Mouse (Mus musculus): Measurements from ENCODE around the gene Nudt3. TPM values are rescaled to one million over a fixed set of nuclear protein-coding genes. Genes with fewer than 3 reads are reported as not detected.

Gene Nudt3
- total RNA-seq, 1 experiment from 2014 or later = 194 TPM

DNA sequence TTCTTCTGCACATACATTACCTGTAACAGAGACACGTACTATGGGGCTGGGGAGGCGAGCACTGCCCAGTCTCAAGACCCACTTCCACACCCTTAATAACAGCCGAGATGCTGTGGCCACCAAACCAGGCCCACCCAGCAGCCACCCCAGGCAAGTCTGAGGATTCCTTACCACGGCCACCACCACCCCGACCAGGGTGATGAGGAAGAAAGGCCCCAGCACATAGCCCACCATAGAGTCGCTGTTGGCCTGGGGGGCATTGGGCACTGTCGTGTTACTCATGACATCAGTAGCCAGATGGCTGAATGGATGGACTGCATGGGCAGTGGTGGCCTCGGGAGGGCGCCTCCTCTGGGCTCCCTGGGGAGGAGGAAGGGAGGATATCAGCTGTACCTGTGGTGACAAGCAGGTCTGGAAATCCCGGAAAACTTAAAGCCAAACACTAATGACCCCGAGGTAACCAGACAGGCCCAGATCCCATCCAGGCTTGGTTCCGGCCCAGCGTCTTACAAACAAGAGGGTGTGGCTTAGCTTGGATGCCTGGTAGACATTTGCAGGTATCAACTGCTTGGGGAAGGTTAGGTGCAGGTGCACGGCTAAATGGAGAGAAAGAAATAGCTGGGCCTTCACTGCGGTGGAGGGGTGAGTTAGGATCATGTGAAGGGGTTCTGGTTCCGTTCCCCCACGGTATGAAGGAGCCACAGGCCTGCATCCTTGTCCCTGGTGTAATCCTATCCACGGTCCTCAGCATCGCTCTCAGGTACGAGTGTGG, 58.7 kb downstream of the Nudt3 start:
- DNase-seq = no peak

DNA sequence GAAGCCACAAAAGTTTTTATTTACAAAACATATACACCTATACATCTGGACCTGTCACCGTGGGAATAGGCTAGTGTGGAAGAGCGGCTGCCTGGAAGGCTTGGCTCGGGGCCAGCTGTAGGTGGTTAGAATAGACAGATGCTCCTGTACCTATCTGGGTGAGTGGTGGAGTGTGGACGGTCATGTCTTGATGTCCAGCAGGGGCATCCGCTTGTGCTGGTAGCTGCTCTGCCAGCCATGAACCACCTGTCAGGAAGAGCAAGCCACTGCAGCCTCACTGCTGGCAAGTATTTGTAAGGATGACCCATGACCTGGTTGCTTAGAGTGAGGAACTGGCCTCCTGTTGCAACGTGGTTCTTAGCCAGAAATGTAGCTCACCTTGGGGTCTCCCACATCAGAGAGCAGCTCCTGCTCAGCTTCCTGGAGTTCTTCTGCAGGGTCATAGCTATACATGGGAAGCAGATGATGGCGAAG, 59.5 kb downstream of the Nudt3 start:
- DNase-seq = no peak

DNA sequence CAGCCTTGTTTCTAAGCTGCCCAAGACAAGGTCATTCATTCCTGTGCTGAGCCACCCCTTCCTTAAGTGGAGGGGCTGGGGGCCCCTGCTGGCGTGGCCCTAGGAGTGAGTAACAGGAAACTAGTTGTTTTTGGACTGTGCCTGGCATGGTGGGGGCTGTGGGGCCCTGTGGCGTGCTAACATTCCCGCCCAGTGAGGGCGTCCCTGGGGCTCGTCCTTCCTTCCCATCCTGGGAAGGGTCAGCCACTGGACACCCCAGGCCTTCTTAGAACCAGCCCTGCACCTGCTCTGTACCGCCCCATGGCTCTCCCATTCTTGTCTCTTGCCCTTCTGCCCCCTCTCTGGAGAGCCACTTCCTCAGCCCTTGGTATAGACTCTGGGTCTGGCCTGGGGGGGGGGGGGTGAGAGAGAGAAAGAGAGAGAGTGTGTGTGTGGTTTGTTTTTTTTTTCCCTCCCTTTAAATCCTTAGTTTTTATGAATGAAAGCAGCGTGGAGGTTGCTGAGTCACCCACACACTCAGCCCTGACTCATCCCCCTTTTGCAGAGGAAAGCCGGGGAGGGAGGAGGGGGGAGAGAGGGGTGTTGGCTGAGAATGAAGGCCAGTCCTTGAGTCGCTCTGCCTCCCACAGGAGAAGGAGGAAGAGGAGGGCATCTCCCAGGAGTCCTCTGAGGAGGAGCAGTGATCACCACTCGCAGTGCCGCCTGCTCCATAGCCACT, 61.3 kb downstream of the Nudt3 start:
- peak; percentile 74 for DNase-seq

DNA sequence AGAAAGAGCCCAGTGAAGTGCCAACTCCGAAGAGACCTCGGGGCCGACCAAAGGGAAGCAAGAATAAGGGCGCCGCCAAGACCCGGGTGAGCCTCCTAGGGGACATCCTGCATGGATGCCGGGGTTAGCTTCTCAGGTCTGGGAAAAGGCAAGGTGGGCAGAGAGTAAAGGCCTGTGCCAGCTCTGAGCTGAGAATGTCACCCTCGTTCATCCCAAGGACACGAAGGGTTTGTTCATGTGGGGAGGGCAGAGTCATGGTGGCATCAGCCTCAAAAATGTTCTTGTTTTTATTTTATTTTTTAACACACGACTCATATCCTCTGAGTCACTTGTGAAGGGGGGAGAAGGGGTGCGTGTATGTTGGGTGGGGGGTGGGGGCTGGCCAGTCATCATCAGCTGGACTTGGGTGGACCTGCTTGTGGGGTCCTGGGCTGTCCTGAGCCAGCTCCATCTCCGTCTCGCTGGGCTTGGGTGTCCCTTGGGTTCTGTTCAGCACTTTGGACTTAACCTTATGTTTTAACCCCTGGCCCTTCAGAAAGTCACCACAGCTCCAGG, 62.3 kb downstream of the Nudt3 start:
- no peak for DNase-seq

DNA sequence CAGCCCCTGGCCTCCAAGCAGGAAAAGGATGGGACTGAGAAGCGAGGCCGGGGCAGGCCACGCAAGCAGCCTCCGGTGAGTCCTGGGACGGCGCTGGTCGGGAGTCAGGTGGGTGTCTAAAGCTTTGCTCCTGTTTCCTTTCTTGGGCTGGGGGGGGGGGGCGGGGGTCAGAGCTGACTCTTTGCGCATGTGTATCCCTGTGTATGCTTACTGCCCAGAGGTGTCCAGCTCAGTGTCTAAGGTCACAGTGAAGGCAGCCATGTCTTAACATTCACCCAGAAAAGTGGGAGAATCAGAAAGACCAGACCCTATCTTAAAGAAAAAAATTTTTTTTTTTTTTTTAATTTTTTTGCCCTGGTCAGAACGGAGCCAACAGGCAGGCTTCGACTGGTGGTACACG, 63.7 kb downstream of the Nudt3 start:
- DNase-seq = no peak

DNA sequence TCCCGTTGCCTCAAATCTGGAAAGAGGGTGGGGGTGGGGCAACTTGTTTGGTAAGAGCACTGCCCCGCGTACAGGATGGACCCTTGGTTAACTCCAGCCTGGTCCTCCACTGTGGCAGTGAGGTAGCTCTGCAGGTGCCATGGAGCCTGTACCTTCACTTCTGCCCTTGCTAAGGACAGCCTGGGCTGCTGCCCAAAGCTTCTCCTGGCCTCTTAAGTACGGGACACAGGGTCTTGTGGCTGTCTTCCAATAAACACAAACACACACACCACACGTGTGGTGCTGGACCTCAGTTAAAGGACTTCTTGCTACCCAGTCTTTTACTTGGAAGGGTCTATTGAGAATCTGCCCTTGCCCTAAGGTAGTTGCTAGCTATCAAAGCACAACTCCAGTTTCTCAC, 64.5 kb downstream of the Nudt3 start:
- DNase-seq = no peak

DNA sequence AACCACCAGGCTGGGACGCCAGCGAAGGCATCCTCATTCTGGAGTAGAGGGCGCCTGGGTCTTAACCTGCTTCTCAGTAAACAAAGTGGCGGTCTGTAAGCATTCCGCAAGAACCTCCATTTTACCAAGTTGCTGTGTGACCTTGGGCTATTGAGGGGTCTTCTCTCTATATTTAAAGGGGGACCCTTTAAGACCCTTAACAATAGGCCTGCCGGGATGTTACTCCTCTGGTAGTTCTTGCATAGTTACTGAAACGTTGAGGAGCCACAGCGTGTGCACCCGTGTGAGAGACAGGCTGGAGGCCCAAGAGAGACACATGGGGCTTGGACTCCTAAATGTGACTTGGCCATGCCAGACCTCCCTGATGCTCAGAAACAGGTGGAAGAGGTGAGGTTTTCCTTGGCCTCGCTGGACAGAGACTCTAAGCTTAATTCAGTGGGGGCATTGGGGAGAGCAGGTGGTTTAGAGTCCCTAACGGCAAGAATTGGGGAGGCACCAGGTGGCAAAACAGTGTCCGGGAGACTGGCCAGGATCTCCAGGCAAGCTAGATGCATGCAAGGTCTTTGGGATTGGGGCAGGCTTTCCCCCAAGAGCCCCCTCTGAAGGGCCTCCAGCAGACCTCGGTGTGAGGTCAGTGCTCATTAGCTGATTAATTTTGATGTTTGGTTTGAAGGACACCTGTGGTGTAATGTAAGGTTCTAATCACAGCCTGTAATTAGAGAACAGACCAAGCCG, 65.2 kb downstream of the Nudt3 start:
- DNase-seq = no peak

DNA sequence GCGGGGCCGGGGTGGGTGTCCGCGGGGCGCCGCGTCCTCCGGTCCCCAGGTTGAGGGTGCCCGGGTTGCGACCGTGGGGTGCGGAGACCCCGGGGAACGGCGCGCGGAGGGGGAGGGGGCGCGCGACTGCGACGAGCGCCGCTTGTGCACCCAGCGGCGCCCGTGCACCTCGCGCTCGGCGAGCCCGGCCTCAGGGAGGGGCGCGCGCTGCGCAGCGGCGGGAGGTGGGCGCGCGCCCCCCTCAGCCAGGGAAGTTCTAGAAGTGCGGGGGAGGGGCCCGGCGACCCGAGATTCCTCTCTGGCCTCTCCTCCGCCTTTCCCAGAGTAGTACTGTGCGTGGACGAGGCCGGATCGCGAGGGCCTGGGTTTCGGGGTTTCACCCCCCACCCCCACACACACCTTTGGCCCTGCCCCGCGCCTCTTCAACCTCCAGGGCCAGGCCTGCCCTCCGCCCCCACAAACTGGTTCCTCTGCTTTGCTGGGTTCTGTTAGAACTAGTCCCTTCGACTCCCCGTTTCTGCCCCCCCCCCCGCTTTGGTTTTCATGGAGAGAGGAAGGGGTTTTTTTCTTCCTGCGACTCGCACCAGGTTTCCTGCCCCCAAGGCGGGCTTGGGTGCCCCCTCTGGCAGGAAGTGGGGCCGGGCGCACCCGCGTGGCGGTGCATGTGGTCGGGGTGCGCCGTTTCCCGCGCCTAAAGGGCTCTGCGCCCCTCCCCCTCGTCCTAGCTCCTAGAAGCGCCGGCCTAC, 65.9 kb downstream of the Nudt3 start:
- DNase-seq = no peak

DNA sequence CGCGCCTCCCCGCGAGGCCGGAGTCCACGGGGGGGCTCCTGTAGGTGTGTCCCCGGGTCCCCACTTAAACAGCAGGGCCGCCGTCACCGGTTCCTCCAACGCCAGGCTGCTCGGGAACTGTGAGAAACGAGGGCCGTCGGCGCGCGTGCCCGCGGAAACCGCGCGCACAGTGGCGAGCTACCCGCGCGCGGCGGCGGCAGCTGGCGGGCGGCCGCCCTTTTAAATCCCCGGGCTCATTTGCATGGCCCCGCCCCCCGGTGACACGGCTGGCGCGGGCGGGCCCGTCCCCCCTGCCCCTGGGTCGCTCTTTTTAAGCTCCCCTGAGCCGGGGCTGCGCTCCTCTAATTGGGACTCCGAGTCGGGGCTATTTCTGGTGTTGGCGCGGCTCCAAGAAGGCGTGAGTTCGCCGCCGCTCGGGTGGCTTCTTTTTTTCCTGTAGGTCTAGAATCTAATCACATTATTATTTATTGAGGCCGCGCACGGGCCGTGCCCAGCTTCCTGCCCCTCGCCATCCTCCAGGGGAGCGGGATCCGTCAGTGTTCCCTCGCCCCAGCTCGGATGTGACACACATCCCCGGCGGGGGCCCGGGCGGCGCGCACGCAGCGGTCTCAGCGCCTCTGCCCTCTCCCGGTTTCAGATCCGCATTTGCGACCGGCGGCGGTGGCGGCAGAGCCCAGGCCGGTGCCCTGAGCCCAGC, 66.8 kb downstream of the Nudt3 start, which contains the start of gene Hmga1:
TSS of gene Hmga1 (plus strand) at position 183 of the 697 bp plus-strand sequence.
- DNase-seq = peak; percentile 90

DNA sequence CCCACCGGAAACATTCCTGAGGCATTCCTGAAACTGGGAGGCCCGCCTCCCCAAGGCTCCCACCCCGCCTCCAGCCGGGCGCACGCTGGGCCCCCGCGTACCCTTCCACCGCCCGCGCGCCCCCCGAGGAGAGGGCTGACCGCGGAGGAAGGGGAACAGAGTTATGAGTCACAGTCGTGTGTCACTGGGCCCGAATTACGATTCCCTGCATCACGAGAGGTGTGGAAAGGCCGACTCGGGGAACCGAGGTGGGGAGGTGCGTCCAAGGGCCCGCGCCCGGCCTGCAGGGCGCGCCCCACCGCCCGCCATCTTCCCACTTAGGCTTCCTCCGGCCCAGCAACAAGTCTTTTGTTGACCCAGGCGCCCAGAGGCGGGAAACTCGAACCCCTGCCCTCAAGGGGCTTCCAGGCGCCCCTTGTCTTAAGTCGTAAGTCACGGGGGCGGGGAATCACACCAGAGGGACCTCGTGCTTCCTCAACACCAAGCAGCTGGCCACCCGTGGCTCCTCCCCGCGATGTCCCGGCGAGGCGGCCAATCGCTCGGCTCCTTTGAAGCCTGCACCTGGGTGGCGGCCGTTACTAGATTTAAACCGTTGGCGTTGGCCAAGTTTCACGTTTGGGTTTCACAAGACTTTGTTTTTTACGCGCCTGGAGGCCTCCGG, 67.7 kb downstream of the Nudt3 start:
- DNase-seq = peak; percentile 63

DNA sequence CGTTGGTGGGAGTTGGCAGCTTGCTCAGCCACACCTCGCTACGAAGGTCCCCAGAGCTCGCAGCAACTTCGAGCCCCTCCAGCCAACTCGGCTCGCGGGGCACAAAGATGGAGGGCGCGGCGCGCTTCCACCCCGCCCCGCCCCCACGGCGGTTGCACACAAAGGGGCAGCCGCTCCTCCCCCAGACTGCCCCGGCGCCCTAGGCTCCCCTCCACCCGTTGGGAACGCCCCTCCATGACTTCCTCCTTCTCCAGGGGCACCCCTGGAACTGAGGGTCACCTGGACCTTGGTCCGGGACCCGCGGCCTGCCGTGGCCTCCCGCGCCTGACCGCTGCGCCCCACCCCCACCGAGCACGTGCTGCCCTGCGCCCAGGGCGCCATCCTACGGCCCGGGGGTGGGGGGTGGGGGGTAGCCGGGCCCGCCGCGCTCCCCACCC, 68.2 kb downstream of the Nudt3 start:
- no peak for DNase-seq

DNA sequence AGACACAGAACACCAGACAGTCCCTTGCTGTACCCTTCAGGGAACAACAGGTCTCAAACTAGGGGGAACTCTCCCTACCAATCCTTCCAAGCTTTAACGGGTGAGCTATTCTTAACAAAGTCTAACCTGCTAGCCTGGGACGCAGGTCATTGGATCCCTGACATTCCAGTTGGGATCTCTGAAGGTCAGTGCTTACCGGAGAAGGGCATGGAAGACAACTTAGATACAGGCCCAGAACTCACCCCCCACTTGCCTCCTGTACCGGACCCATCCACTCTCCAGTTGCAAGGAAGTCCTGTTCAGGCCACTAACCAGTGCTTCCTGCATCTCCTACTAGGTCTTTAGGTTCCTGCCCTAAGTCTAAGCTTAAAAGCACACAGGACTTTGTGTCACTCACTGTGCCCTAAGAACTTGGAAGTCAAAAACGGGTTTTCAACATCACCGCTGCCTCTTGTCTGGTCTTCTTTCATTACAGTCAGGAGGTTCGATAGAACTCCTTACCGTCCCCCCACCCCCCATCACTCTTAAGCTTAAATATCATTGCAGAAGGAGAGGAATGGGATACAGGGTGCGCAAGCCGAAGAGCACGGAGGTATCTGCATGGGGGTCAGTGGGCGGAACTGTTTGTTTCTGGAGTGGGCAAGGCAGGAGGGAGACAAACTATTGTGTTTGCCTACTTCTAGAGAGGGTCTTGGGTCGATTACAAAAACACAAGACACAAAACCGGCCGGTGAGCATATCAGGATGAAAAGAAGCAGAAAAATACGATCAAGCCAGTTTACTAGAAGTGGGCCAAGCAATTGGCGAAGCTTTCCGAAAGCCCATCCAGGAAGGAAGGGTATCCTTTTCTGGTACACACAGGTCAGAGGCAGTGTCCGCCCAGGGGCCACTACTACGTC, 69.0 kb downstream of the Nudt3 start:
- no peak for DNase-seq

DNA sequence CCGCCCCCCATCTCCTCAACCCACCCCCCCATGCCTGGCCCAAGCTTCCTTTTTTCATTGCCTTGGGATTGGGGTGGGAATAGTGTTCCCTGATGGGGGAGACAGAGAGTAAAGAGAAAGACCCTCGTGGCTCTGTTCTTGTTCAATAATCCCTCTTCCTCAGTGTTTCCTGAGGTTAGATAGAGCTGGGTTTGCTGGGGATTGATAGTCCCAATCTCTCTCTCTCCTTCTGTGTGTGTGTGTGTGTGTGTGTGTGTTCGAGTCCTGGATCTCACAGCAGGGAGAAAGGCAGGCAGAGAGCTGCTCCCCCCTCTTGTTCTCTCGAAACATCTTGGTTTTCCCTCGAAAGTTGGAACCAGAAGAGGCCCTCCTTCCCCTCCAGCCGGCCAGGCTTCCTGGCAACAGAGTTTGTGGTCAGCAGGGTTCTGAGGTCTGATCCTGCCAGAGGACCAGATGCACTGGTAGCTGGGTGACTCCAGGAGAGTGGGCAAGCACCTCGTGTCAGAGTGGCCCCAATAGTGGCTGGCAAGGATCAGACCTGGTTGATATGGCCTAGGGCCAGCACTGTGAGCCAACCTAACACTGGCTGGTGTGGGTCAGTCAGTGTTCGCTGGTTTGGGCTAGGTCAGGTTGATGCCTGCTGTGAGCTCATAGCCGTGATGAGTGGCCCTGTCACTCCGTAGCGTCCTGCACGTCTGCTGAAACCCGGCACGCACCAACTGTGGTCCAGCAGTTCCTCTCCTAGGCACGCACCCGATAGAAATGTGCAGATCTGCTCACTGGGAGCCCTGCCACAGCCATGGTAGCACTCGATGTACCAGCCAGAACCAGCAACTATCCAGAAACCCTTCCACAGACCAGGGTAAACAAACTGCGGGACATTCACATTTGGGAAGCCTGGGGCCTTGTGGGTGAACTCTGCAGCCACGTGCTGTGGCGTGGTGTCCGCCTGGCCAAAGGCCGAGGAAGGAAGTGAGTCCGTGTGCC, 70.8 kb downstream of the Nudt3 start:
- DNase-seq = no peak

DNA sequence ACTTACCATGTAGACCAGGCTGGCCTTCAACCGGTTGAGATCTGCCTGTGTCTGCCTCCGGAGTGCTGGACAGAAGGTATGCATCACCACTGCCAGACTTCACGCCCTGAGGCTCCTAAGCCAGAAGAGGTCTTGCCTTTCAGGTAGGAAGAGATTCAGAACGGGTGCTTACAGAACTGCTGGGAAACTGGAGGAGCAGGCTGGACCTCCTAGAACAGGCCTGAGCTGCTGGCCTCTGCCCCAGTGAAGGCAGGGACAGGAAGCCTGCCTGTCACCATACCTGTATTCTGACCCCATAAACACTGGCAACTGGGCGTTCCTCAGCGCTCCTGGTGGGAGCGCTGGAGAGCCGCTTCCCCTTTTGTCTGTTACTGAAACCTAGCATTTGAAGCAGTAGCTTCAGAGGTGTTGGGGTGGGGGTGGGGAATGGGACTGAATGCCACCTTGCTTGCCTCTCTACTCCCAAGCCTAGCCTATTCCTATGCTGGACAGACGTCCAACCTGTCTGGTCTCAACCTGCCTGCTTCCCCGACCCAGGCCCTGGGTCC, 71.8 kb downstream of the Nudt3 start:
- no peak for DNase-seq

DNA sequence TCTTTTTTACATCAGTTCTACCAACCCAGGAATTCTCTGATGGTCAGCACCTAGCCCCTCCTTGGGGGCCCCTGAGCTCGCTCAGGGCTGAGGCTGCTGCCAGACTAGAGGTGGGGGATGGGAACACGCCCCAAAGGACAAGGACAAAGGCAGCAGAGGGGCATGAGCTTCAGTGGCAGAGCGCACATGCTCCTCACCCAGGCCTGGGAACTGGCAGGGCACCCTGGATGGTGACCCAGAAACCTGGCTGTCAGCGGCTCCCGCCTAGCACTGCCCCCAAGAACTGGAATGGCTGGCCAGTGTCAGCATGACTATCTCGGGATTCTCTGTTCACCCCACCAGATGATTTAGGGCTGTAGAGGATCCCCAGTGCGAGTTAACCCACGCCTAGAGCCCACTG, 74.1 kb downstream of the Nudt3 start:
- no peak for DNase-seq

DNA sequence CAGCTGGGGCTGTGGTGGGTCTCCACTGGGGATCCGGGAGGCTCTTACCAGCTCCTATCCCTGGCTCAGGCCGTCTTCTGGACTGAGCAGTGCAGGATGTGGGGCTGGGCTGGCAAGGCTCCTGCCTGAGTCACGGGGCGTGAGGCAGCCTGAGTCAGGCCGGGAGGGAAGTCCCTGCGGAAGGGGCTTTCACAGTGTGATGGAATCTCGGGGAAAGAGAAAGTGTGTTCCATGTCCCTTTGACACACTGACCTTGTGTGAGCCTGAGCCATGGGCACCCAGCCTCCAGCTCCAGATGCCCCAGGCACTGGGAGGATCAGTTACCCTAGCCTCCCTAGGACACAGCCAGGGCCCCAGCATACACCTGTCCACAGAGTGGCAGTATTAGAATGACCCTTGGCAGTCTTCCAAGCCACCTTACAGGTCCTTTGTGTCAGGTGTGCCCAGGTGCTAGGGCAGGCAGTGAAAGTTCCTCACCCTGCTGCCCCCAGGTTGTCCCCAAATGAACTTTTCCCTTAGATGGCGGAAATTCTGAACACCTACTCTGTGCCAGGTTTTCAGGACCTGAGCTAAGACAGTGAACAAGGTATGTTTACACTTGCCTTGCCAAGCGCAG, 75.9 kb downstream of the Nudt3 start:
- DNase-seq = peak; percentile 85

DNA sequence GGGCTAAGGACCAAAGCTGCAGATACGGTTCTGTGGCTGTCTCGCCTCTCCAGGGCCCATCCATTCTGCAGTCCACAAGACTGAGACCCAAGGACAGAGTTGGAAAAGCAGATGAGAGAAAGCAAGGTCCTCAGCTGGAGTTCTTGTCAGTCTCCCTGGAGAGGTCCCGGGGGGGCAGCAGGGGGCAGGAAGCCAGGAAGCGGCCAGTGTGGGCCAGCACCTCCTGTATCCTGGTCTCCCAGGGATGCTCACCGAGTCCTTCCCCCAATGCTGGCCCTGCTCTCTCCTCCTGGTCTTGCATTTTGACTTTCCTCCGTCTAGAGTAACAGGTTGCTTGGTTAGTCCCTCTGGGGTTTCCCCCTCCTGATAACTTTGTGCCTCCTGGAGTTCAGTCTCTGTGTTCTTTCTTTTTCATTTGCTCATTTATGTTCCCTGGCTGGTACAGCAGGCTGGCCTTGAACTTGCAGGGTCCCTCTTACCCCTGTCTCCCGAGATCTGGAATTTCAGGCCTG, 76.7 kb downstream of the Nudt3 start:
- no peak for DNase-seq

Measured in adrenal gland, postnatal 25 days (tissue).